Mouse (Mus musculus): ENCODE measurements around the gene Tmem11.

GRCm38 (mm10) chr11:60828903-60829302 lies 50.2 kb downstream of the Tmem11 start:
- no peak for TF ChIP-seq CTCF (IDR thresholded peaks at IDR 0.05; ENCODE audit: extremely low read depth, insufficient read length, insufficient replicate concordance, low read depth, low read length)
- TF ChIP-seq POLR2A (IDR thresholded peaks at IDR 0.05; ENCODE audit: low read depth, low read length): no peak
